Mouse (Mus musculus): ENCODE measurements around the gene Frmd7. TPM values are rescaled to one million over a fixed set of nuclear protein-coding genes. Genes with fewer than 3 reads are reported as not detected.

The Frmd7 gene
- total and polyA plus RNA-seq, 3 experiments = not detected

- Histone ChIP-seq H3K4me3 (replicated peaks in 1 of 3; ENCODE audit: low read depth in 2 of 3, low read length in 2 of 3, poor library complexity in 1 of 3) (no peak overlapping the region), H3K79me2 (replicated peaks; ENCODE audit: control insufficient read depth, extremely low read depth, insufficient read depth, poor library complexity, severe bottlenecking) (no peaks in the 10 kb centered on the region), H3K27ac (ENCODE audit: insufficient read depth, low read depth) (no peak overlapping the region), H3K27me3 (replicated peaks) (no peaks in the 10 kb centered on the region), H3K9me3 (replicated peaks; ENCODE audit: low read length) (no peaks in the 10 kb centered on the region), H3K9ac (ENCODE audit: insufficient read depth, low read depth) (no peak overlapping the region), H3K4me2 (ENCODE audit: insufficient read depth, low read depth, poor library complexity, severe bottlenecking) (no peak overlapping the region), H3K36me3 (replicated peaks in 1 of 2; ENCODE audit: control insufficient read depth in 1 of 2, insufficient read depth in 1 of 2, low read length in 1 of 2) (no peaks in the 10 kb centered on the region), H3K4me1 (ENCODE audit: control insufficient read depth in 1 of 2, insufficient read depth in 2 of 2) (no peaks in the 10 kb centered on the region)
- DNase-seq (ENCODE audit: extremely low read depth) = no peak
- no peak for TF ChIP-seq POLR2AphosphoS2 (IDR thresholded peaks at IDR 0.05; ENCODE audit: low read depth, low read length)
- no peak for TF ChIP-seq IRF4 (IDR thresholded peaks at IDR 0.05; ENCODE audit: low read depth, low read length)
- TF ChIP-seq SMC3 (IDR thresholded peaks at IDR 0.05; ENCODE audit: low read depth, low read length) = peak; percentile 28
- TF ChIP-seq NELFE (IDR thresholded peaks at IDR 0.05; ENCODE audit: low read depth, low read length) = no peak
- peak in 1 of 2 experiments; percentile 35; a peak in 2 of 4 replicates for TF ChIP-seq CTCF (conservative IDR thresholded peaks at IDR 0.05 in 1 of 2, IDR thresholded peaks at IDR 0.05 in 1 of 2; ENCODE audit: low read depth in 2 of 2, low read length in 2 of 2)
- TF ChIP-seq E2F4 (IDR thresholded peaks at IDR 0.05; ENCODE audit: insufficient replicate concordance, low read depth, low read length) = no peak
- no peak for TF ChIP-seq ZNF384 (IDR thresholded peaks at IDR 0.05; ENCODE audit: low read depth, low read length)
- TF ChIP-seq RAD21 (IDR thresholded peaks at IDR 0.05; ENCODE audit: low read depth, low read length) = peak; percentile 47
- dilution Hi-C loops (cut with MboI; ENCODE audit: extremely low pct_ligation_motif_present, extremely low pct_unique_long_range_greater_than_20kb, low sequenced_read_pairs) = no loop called here
- in situ Hi-C loops (cut with MboI; ENCODE audit: low pct_ligation_motif_present, low pct_unique_long_range_greater_than_20kb, low sequenced_read_pairs) = loop anchor here (25.0 kb wide), 1 partner anchor 226 kb away; no protein-coding TSS in a partner anchor
Observed at GRCm38 (mm10) chrX:50887999-50888398, 54.5 kb downstream of the Frmd7 start.

GRCm38 (mm10) chrX:50874246-50875002 is 68.1 kb downstream of the Frmd7 start:
- H3K9ac ChIP-seq (ENCODE audit: insufficient read depth, low read depth) = no peak overlapping the region
- H3K9me3 ChIP-seq (replicated peaks; ENCODE audit: low read length) = no peaks in the 10 kb centered on the region
- H3K4me3 ChIP-seq (replicated peaks in 1 of 3; ENCODE audit: low read depth in 2 of 3, low read length in 2 of 3, poor library complexity in 1 of 3) = no peak overlapping the region
- TF ChIP-seq TCF12 (IDR thresholded peaks at IDR 0.05; ENCODE audit: low read depth, low read length) = no peak
- TF ChIP-seq RAD21 (IDR thresholded peaks at IDR 0.05; ENCODE audit: low read depth, low read length) = no peak
- TF ChIP-seq ZNF384 (IDR thresholded peaks at IDR 0.05; ENCODE audit: low read depth, low read length) = no peak
- 0 out of 2 replicates have a peak, but pooled peaks have one; percentile 17 for TF ChIP-seq EP300 (IDR thresholded peaks at IDR 0.05; ENCODE audit: low read length)
- no peak overlapping the region for H3K27ac ChIP-seq (ENCODE audit: insufficient read depth, low read depth)
- H3K27me3 ChIP-seq (replicated peaks) = no peaks in the 10 kb centered on the region
- dilution Hi-C loops (cut with MboI; ENCODE audit: extremely low pct_ligation_motif_present, extremely low pct_unique_long_range_greater_than_20kb, low sequenced_read_pairs) = no loop called here
- DNase-seq (ENCODE audit: extremely low read depth) = peak; percentile 10
- no peaks in the 10 kb centered on the region for H3K4me1 ChIP-seq (ENCODE audit: control insufficient read depth in 1 of 2, insufficient read depth in 2 of 2)
- no peaks in the 10 kb centered on the region for H3K36me3 ChIP-seq (replicated peaks in 1 of 2; ENCODE audit: control insufficient read depth in 1 of 2, insufficient read depth in 1 of 2, low read length in 1 of 2)
- no peak overlapping the region for H3K4me2 ChIP-seq (ENCODE audit: insufficient read depth, low read depth, poor library complexity, severe bottlenecking)
- in situ Hi-C loops (cut with MboI; ENCODE audit: low pct_ligation_motif_present, low pct_unique_long_range_greater_than_20kb, low sequenced_read_pairs) = loop anchor here (25.0 kb wide), 1 partner anchor 212 kb away; no protein-coding TSS in a partner anchor
- no peaks in the 10 kb centered on the region for H3K79me2 ChIP-seq (replicated peaks; ENCODE audit: control insufficient read depth, extremely low read depth, insufficient read depth, poor library complexity, severe bottlenecking)

- dilution Hi-C loops (cut with MboI; ENCODE audit: extremely low pct_ligation_motif_present, extremely low pct_unique_long_range_greater_than_20kb, low sequenced_read_pairs) = no loop called here
- in situ Hi-C loops (cut with MboI; ENCODE audit: low pct_ligation_motif_present, low pct_unique_long_range_greater_than_20kb, low sequenced_read_pairs) = no loop called here
Observed at GRCm38 (mm10) chrX:50864734-50865133, 77.8 kb downstream of the Frmd7 start.

More at GRCm38 (mm10) chrX:50864734-50865133, 77.8 kb downstream of the Frmd7 start:
- H3K4me3 ChIP-seq (replicated peaks in 1 of 3; ENCODE audit: low read depth in 2 of 3, low read length in 2 of 3, poor library complexity in 1 of 3) = no peak overlapping the region
- H3K27me3 ChIP-seq (replicated peaks) = no peaks in the 10 kb centered on the region
- H3K4me1 ChIP-seq (ENCODE audit: control insufficient read depth in 1 of 2, insufficient read depth in 2 of 2) = no peaks in the 10 kb centered on the region
- no peak overlapping the region for H3K4me2 ChIP-seq (ENCODE audit: insufficient read depth, low read depth, poor library complexity, severe bottlenecking)
- TF ChIP-seq RAD21 (IDR thresholded peaks at IDR 0.05; ENCODE audit: low read depth, low read length) = no peak
- TF ChIP-seq KAT2A (IDR thresholded peaks at IDR 0.05; ENCODE audit: insufficient replicate concordance, low read length) = no peak
- no peak for DNase-seq (ENCODE audit: extremely low read depth)
- no peak overlapping the region for H3K9ac ChIP-seq (ENCODE audit: insufficient read depth, low read depth)
- no peaks in the 10 kb centered on the region for H3K36me3 ChIP-seq (replicated peaks in 1 of 2; ENCODE audit: control insufficient read depth in 1 of 2, insufficient read depth in 1 of 2, low read length in 1 of 2)
- no peaks in the 10 kb centered on the region for H3K9me3 ChIP-seq (replicated peaks; ENCODE audit: low read length)
- no peaks in the 10 kb centered on the region for H3K79me2 ChIP-seq (replicated peaks; ENCODE audit: control insufficient read depth, extremely low read depth, insufficient read depth, poor library complexity, severe bottlenecking)
- no peak overlapping the region for H3K27ac ChIP-seq (ENCODE audit: insufficient read depth, low read depth)
